Mouse (Mus musculus): ENCODE data around the gene Nt5dc1.

DNA sequence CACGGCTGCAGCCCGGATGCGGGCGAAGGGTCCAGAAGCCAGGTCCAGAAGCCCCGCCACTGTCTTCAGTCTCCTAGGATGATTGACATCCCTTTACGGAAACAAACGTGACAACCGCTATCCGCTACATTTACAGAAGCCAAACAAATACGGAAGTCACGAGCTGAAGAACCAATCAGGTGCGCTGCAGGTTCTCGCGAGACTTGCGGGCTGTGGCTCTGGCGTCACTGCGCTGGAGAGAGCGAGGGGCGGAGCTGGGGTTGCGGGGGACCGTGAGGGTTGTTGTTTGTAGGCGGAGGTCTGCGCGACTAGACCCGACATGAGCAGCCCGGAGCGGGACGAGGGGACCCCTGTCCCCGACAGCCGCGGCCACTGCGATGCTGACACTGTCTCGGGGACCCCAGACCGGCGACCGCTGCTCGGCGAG, 136.4 kb downstream of the Nt5dc1 start, which contains the start of gene Tspyl1:
- no peak for TF ChIP-seq CTCF (IDR thresholded peaks at IDR 0.05; ENCODE audit: borderline replicate concordance, insufficient read depth, low read length)
- TF ChIP-seq POLR2A (IDR thresholded peaks at IDR 0.05; ENCODE audit: low read depth, low read length), result peak; percentile 66
